In genomic region chr10:80171760-80172526, GRCm38 (mm10) we compare ENCODE assay signal across 8 mouse cellular contexts. TPM values are rescaled to one million over a fixed set of nuclear protein-coding genes. Genes with fewer than 3 reads are reported as not detected.
DNase-seq lines count a peak whose midpoint lies in the region; ATAC-seq and TF ChIP-seq lines count a peak whose summit lies in the region.

No protein-coding gene starts in this region.

- WGBS in heart, adult 2 months: 76% methylated on average over 45 of the region's 45 CpGs
- 86% methylated on average over 45 of the region's 45 CpGs for WGBS in embryonic facial prominence, embryonic 13.5 days
- WGBS in hindbrain, embryonic 16.5 days: 80% methylated on average over 44 of the region's 45 CpGs
- WGBS in midbrain, embryonic 10.5 days: 86% methylated on average over 45 of the region's 45 CpGs

- H3K36me3 ChIP-seq in heart, adult 2 months (ENCODE audit: control insufficient read depth, insufficient read depth, low read length): peaks cover 2% of the 10 kb centered on the region
- H3K36me3 ChIP-seq in ES-Bruce4 (ENCODE audit: control insufficient read depth, insufficient read depth, low read length, poor library complexity, severe bottlenecking): peaks cover 11% of the 10 kb centered on the region
- peaks cover 28% of the 10 kb centered on the region for H3K36me3 ChIP-seq in embryonic facial prominence, embryonic 13.5 days
- H3K36me3 ChIP-seq in hindbrain, embryonic 16.5 days (ENCODE audit: control insufficient read depth, insufficient read depth, low read length): peaks cover 25% of the 10 kb centered on the region
- peaks cover 43% of the 10 kb centered on the region for H3K36me3 ChIP-seq in midbrain, embryonic 10.5 days

- no peak overlapping the region for H3K9ac ChIP-seq in heart, adult 2 months (ENCODE audit: low read depth, low read length)
- peak overlapping the region; percentile 44 for H3K9ac ChIP-seq in ES-Bruce4 (ENCODE audit: low read depth, poor library complexity, severe bottlenecking)
- H3K9ac ChIP-seq in embryonic facial prominence, embryonic 13.5 days: peak overlapping the region; percentile 71; the same call in 1 of the 2 replicates
- peak overlapping the region; percentile 63 for H3K9ac ChIP-seq in hindbrain, embryonic 16.5 days (ENCODE audit: low read depth, low read length)

- peak overlapping the region; percentile 97 for H3K27ac ChIP-seq in heart, adult 2 months
- peak overlapping the region; percentile 26; the same call in 1 of the 2 replicates for H3K27ac ChIP-seq in ES-Bruce4 (ENCODE audit: insufficient read depth, low read length)
- H3K27ac ChIP-seq in embryonic facial prominence, embryonic 13.5 days: peak overlapping the region; percentile 78
- H3K27ac ChIP-seq in hindbrain, embryonic 16.5 days (ENCODE audit: low read depth, low read length): peak overlapping the region; percentile 87
- H3K27ac ChIP-seq in midbrain, embryonic 10.5 days (replicated peaks): peak overlapping the region; percentile 84

- no peaks in the 10 kb centered on the region for H3K9me3 ChIP-seq in ES-Bruce4 (replicated peaks; ENCODE audit: control insufficient read depth, insufficient read depth, low read length, poor library complexity, severe bottlenecking)
- no peaks in the 10 kb centered on the region for H3K9me3 ChIP-seq in embryonic facial prominence, embryonic 13.5 days
- H3K9me3 ChIP-seq in hindbrain, embryonic 16.5 days (ENCODE audit: control insufficient read depth, low read length): no peaks in the 10 kb centered on the region
- H3K9me3 ChIP-seq in midbrain, embryonic 10.5 days (replicated peaks): no peaks in the 10 kb centered on the region

- no peak for TF ChIP-seq EP300 in heart, adult 2 months (IDR thresholded peaks at IDR 0.05; ENCODE audit: insufficient read depth, low read depth, low read length)
- TF ChIP-seq EP300 in ES-Bruce4 (IDR thresholded peaks at IDR 0.05; ENCODE audit: insufficient read depth, low read depth, low read length): no peak

- H3K4me3 ChIP-seq in heart, adult 2 months: peak overlapping the region; percentile 63
- peak overlapping the region; percentile 35 for H3K4me3 ChIP-seq in ES-Bruce4 (ENCODE audit: low read depth, low read length)
- H3K4me3 ChIP-seq in embryonic facial prominence, embryonic 13.5 days: peak overlapping the region; percentile 58; the same call in 1 of the 2 replicates
- H3K4me3 ChIP-seq in hindbrain, embryonic 16.5 days (ENCODE audit: low read length): no peak overlapping the region; the same call in 1 of the 2 replicates
- H3K4me3 ChIP-seq in midbrain, embryonic 10.5 days: peak overlapping the region; percentile 59

- no peaks in the 10 kb centered on the region for H3K27me3 ChIP-seq in heart, adult 2 months (ENCODE audit: control insufficient read depth, insufficient read depth, low read length)
- no peaks in the 10 kb centered on the region for H3K27me3 ChIP-seq in ES-Bruce4 (ENCODE audit: control insufficient read depth, insufficient read depth, low read length, poor library complexity, severe bottlenecking)
- H3K27me3 ChIP-seq in embryonic facial prominence, embryonic 13.5 days: no peaks in the 10 kb centered on the region
- H3K27me3 ChIP-seq in hindbrain, embryonic 16.5 days (replicated peaks; ENCODE audit: control insufficient read depth, insufficient read depth, low read length): no peaks in the 10 kb centered on the region
- H3K27me3 ChIP-seq in midbrain, embryonic 10.5 days (ENCODE audit: low read depth, poor library complexity, severe bottlenecking): peaks cover 8% of the 10 kb centered on the region

- H3K4me2 ChIP-seq in embryonic facial prominence, embryonic 13.5 days: peak overlapping the region; percentile 70
- H3K4me2 ChIP-seq in hindbrain, embryonic 16.5 days (ENCODE audit: low read length): peak overlapping the region; percentile 69

- no peak for TF ChIP-seq POLR2A in heart, adult 2 months (IDR thresholded peaks at IDR 0.05; ENCODE audit: insufficient read depth, low read depth, low read length)
- no peak for TF ChIP-seq POLR2A in ES-Bruce4 (IDR thresholded peaks at IDR 0.05; ENCODE audit: insufficient read depth, low read length)

- ATAC-seq in embryonic facial prominence, embryonic 13.5 days (ENCODE audit: insufficient number of reproducible peaks, insufficient read depth, low FRiP score, low TSS enrichment, low read depth): no peak
- no peak for ATAC-seq in hindbrain, embryonic 16.5 days
- ATAC-seq in megakaryocyte progenitor cell, adult 5-6 weeks (replicated peaks; ENCODE audit: poor library complexity): no peak

- TF ChIP-seq CTCF in heart, adult 2 months (IDR thresholded peaks at IDR 0.05): no peak
- TF ChIP-seq CTCF in ES-Bruce4 (IDR thresholded peaks at IDR 0.05; ENCODE audit: low read depth, low read length): no peak

- peaks cover 5% of the 10 kb centered on the region for H3K79me2 ChIP-seq in heart, adult 2 months (replicated peaks; ENCODE audit: control insufficient read depth, insufficient read depth, low read length)

- intact Hi-C loops in heart, adult 2 months (cut with DNase I): loop anchor here (10.0 kb wide), 1 partner anchor 153 kb away; the partner anchor contains the start of genes 2310011J03Rik, Pcsk4 and Reep6

- peak; percentile 46 to 55 for DNase-seq in heart, adult 2 months
- no peak for DNase-seq in heart, adult 8-10 months (ENCODE audit: low spot score)
- DNase-seq in midbrain, embryonic 10.5 days (ENCODE audit: low spot score): no peak
- no peak for DNase-seq in yolk sac, embryonic 10.5 days (ENCODE audit: low spot score)

- H3K4me1 ChIP-seq in heart, adult 2 months (ENCODE audit: control insufficient read depth, insufficient read depth, low read length): peaks cover 6% of the 10 kb centered on the region
- peaks cover 2% of the 10 kb centered on the region for H3K4me1 ChIP-seq in ES-Bruce4 (ENCODE audit: control insufficient read depth, insufficient read depth, low read length)
- peaks cover 41% of the 10 kb centered on the region for H3K4me1 ChIP-seq in embryonic facial prominence, embryonic 13.5 days
- peaks cover 36% of the 10 kb centered on the region for H3K4me1 ChIP-seq in hindbrain, embryonic 16.5 days (ENCODE audit: control insufficient read depth, insufficient read depth, low read depth, low read length)
- peaks cover 84% of the 10 kb centered on the region for H3K4me1 ChIP-seq in midbrain, embryonic 10.5 days

RNA-seq across cellular contexts. Expression of gene 1600002K03Rik, which starts 0.8 kb away (rescaled TPM):
- 1 to 10 TPM; 5.9 to 6.0 TPM for total RNA-seq in heart, adult 2 months (2021)
- polyA plus RNA-seq in heart, adult 2 months (2012; rRNA removed): 5.6 and 6.3 TPM in 2 replicates
- total RNA-seq in heart, adult 8-10 months (2022): 1 to 10 TPM; 4.9 to 7.7 (median 5.9) TPM
- polyA plus RNA-seq in ES-Bruce4 (2011; ENCODE audit: insufficient read depth, insufficient read length, low read depth, missing spikeins): 7.6 and 7.7 TPM in 2 replicates
- polyA plus RNA-seq in embryonic facial prominence, embryonic 13.5 days (2015; fragmentation: Nextera tagmentation; extraction: Ambion mirVana): 11.0 and 11.6 TPM in 2 replicates
- 9.4 and 10.1 TPM in 2 replicates for polyA plus RNA-seq in hindbrain, embryonic 16.5 days (2015; fragmentation: Nextera tagmentation; extraction: Ambion mirVana)
- polyA plus RNA-seq in midbrain, embryonic 10.5 days (2016; fragmentation: Nextera tagmentation; extraction: Ambion mirVana): 10.6 and 11.2 TPM in 2 replicates
- 17.2 and 18.2 TPM in 2 replicates for total RNA-seq in megakaryocyte progenitor cell, adult 5-6 weeks (2015)
- total RNA-seq in megakaryocyte progenitor cell, adult 5-6 weeks (2017): 13.4 and 13.5 TPM in 2 replicates

RNA-seq across cellular contexts. Expression of gene Cirbp, which starts 6.2 kb away (rescaled TPM):
- total RNA-seq in heart, adult 2 months (2021): 10 to 100 TPM; 34.2 to 43.2 TPM
- polyA plus RNA-seq in heart, adult 2 months (2012; rRNA removed): 62.5 and 85.8 TPM in 2 replicates
- total RNA-seq in heart, adult 8-10 months (2022): 10 to 100 TPM; 34.7 to 69.7 (median 51.6) TPM
- polyA plus RNA-seq in ES-Bruce4 (2011; ENCODE audit: insufficient read depth, insufficient read length, low read depth, missing spikeins): 51.9 and 58.2 TPM in 2 replicates
- polyA plus RNA-seq in embryonic facial prominence, embryonic 13.5 days (2015; fragmentation: Nextera tagmentation; extraction: Ambion mirVana): 142 and 162 TPM in 2 replicates
- 288 and 311 TPM in 2 replicates for polyA plus RNA-seq in hindbrain, embryonic 16.5 days (2015; fragmentation: Nextera tagmentation; extraction: Ambion mirVana)
- polyA plus RNA-seq in midbrain, embryonic 10.5 days (2016; fragmentation: Nextera tagmentation; extraction: Ambion mirVana): 91.8 and 135 TPM in 2 replicates
- total RNA-seq in megakaryocyte progenitor cell, adult 5-6 weeks (2015): 16.1 and 18.4 TPM in 2 replicates
- 35.4 and 60.4 TPM in 2 replicates for total RNA-seq in megakaryocyte progenitor cell, adult 5-6 weeks (2017)

RNA-seq across cellular contexts. Expression of gene Efna2, which starts 7.3 kb away (rescaled TPM):
- 1 to 10 TPM in 1 of 2 experiments, under 1 TPM in 1; 0.86 to 1.1 TPM for total RNA-seq in heart, adult 2 months (2021)
- 1.2 and 1.7 TPM in 2 replicates for polyA plus RNA-seq in heart, adult 2 months (2012; rRNA removed)
- 1 to 10 TPM in 3 of 4 experiments, under 1 TPM in 1; 0.78 to 1.2 (median 1.1) TPM for total RNA-seq in heart, adult 8-10 months (2022)
- 7.2 and 11.2 TPM in 2 replicates for polyA plus RNA-seq in ES-Bruce4 (2011; ENCODE audit: insufficient read depth, insufficient read length, low read depth, missing spikeins)
- polyA plus RNA-seq in embryonic facial prominence, embryonic 13.5 days (2015; fragmentation: Nextera tagmentation; extraction: Ambion mirVana): 26.8 and 38.8 TPM in 2 replicates
- 21.5 and 22.7 TPM in 2 replicates for polyA plus RNA-seq in hindbrain, embryonic 16.5 days (2015; fragmentation: Nextera tagmentation; extraction: Ambion mirVana)
- polyA plus RNA-seq in midbrain, embryonic 10.5 days (2016; fragmentation: Nextera tagmentation; extraction: Ambion mirVana): 56.6 and 64.5 TPM in 2 replicates
- 0.54 TPM in 1 of 2 replicates, not detected in the other for total RNA-seq in megakaryocyte progenitor cell, adult 5-6 weeks (2015)
- total RNA-seq in megakaryocyte progenitor cell, adult 5-6 weeks (2017): 0.37 TPM in 1 of 2 replicates, not detected in the other

RNA-seq across cellular contexts. Expression of gene Midn, which starts 23.9 kb away (rescaled TPM):
- total RNA-seq in heart, adult 2 months (2021): 100 to 1,000 TPM in 1 of 2 experiments, 10 to 100 TPM in 1; 96.2 to 102 TPM
- 50.1 and 74.5 TPM in 2 replicates for polyA plus RNA-seq in heart, adult 2 months (2012; rRNA removed)
- 100 to 1,000 TPM in 1 of 4 experiments, 10 to 100 TPM in 3; 83.9 to 111 (median 91.0) TPM for total RNA-seq in heart, adult 8-10 months (2022)
- polyA plus RNA-seq in ES-Bruce4 (2011; ENCODE audit: insufficient read depth, insufficient read length, low read depth, missing spikeins): 67.4 and 73.2 TPM in 2 replicates
- 21.2 and 25.7 TPM in 2 replicates for polyA plus RNA-seq in embryonic facial prominence, embryonic 13.5 days (2015; fragmentation: Nextera tagmentation; extraction: Ambion mirVana)
- 16.0 and 16.1 TPM in 2 replicates for polyA plus RNA-seq in hindbrain, embryonic 16.5 days (2015; fragmentation: Nextera tagmentation; extraction: Ambion mirVana)
- polyA plus RNA-seq in midbrain, embryonic 10.5 days (2016; fragmentation: Nextera tagmentation; extraction: Ambion mirVana): 17.8 and 19.7 TPM in 2 replicates
- total RNA-seq in megakaryocyte progenitor cell, adult 5-6 weeks (2015): 21.4 and 22.2 TPM in 2 replicates
- 12.7 and 17.9 TPM in 2 replicates for total RNA-seq in megakaryocyte progenitor cell, adult 5-6 weeks (2017)

RNA-seq across cellular contexts. Expression of gene Cbarp, which starts 31.3 kb away (rescaled TPM):
- total RNA-seq in heart, adult 2 months (2021): 1 to 10 TPM; 3.9 to 4.9 TPM
- 3.0 and 4.3 TPM in 2 replicates for polyA plus RNA-seq in heart, adult 2 months (2012; rRNA removed)
- 1 to 10 TPM; 3.8 to 6.1 (median 4.6) TPM for total RNA-seq in heart, adult 8-10 months (2022)
- polyA plus RNA-seq in ES-Bruce4 (2011; ENCODE audit: insufficient read depth, insufficient read length, low read depth, missing spikeins): 29.8 and 33.4 TPM in 2 replicates
- 6.8 and 9.8 TPM in 2 replicates for polyA plus RNA-seq in embryonic facial prominence, embryonic 13.5 days (2015; fragmentation: Nextera tagmentation; extraction: Ambion mirVana)
- polyA plus RNA-seq in hindbrain, embryonic 16.5 days (2015; fragmentation: Nextera tagmentation; extraction: Ambion mirVana): 98.8 and 130 TPM in 2 replicates
- polyA plus RNA-seq in midbrain, embryonic 10.5 days (2016; fragmentation: Nextera tagmentation; extraction: Ambion mirVana): 7.8 and 9.3 TPM in 2 replicates
- total RNA-seq in megakaryocyte progenitor cell, adult 5-6 weeks (2015): 3.8 and 4.8 TPM in 2 replicates
- 2.0 and 2.2 TPM in 2 replicates for total RNA-seq in megakaryocyte progenitor cell, adult 5-6 weeks (2017)

Comparison
In these comparisons a context has a peak if more than half of its experiments do, and no peak if none do; other contexts are left out.
1. DNase-seq: peak in heart, adult 2 months (2 of 2); none in heart, adult 8-10 months (single experiment), midbrain, embryonic 10.5 days (single experiment) and yolk sac, embryonic 10.5 days (single experiment).
2. H3K27ac ChIP-seq: peak in every context shown above with its lines; median percentile 97 in heart, adult 2 months; 87 in hindbrain, embryonic 16.5 days; 84 in midbrain, embryonic 10.5 days; 78 in embryonic facial prominence, embryonic 13.5 days; 26 in ES-Bruce4.